Mouse (Mus musculus) small intestine, adult 2 months (tissue): ENCODE measurements at regions not wholly inside any gene's neighbourhood (a gene's known extent, or its start where the extent isn't known, plus 50 kb on each side); places are given as distances from the start of the nearest gene placed in this dataset.

Source experiments
- CTCF ChIP-seq: fragments of 200-500 bp; IDR thresholded peaks from 2 replicates; pipeline ENCODE4 v1.5.1; 2012; ENCODE audit warnings: low read depth, mild to moderate bottlenecking, control low read depth, inconsistent platforms, low read length, moderate library complexity, mixed read lengths; ENCODE audit not compliant: insufficient replicate concordance, insufficient read length; ENCODE audit errors: extremely low read depth
- POLR2A ChIP-seq: fragments of 200-500 bp; IDR thresholded peaks from 2 replicates; pipeline ENCODE4 v1.6.1; 2012; ENCODE audit warnings: low read depth, mild to moderate bottlenecking, control low read depth, inconsistent platforms, low read length, moderate library complexity

DNA sequence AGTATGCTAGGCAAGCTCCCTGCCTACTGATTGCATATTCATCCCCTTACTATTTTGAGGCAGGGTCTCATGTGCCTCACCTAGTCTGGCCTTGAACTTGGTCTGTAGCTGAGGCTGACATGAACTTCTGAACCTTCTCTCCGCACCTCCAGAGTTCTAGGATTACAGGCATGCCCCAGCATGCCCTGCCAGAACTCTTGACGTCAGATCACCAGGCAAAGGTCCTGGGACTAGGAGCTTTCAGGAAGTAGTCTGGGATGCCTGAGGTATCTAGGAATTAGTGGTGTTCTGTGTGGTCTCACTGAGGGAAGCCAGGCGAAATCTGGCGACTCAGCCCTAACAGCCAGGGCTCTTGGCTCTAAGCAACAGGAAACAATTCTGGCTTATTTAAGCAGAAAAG lies 88.9 kb upstream of the Bcor start:
- TF ChIP-seq POLR2A (no peak), CTCF (no peak)
